Mouse (Mus musculus) lung, postnatal 25 days (tissue): ENCODE results near the gene Gm17606.

Source experiments
- DNase-seq: peaks from one replicate; pipeline ENCODE4 v3.0.0; 2022; ENCODE audit warnings: low spot score

The Gm17606 gene

GRCm38 (mm10) chr14:54664477-54665222 lies 23.9 kb downstream of the Gm17606 start:
- DNase-seq: no peak

GRCm38 (mm10) chr14:54669381-54669780 lies 28.6 kb downstream of the Gm17606 start:
- peak; percentile 65 for DNase-seq

GRCm38 (mm10) chr14:54674317-54674716 lies 33.6 kb downstream of the Gm17606 start:
- DNase-seq: peak; percentile 44

GRCm38 (mm10) chr14:54676290-54676689 lies 35.5 kb downstream of the Gm17606 start:
- no peak for DNase-seq

- no peak for DNase-seq
These were observed 38.0 kb downstream of the Gm17606 start for GRCm38 (mm10) chr14:54678657-54679304.

- DNase-seq: no peak
These were observed 41.6 kb downstream of the Gm17606 start for GRCm38 (mm10) chr14:54682396-54682795.

GRCm38 (mm10) chr14:54685471-54685870 lies 44.7 kb downstream of the Gm17606 start:
- no peak for DNase-seq

- peak; percentile 77 for DNase-seq
These were observed 45.3 kb downstream of the Gm17606 start, which contains the start of gene 1700123O20Rik for GRCm38 (mm10) chr14:54686063-54686521. Gene 1700123O20Rik (plus strand): TSS chr14:54686216.

- DNase-seq: peak; percentile 100
These were observed 45.9 kb downstream of the Gm17606 start, which contains the start of gene Acin1 for GRCm38 (mm10) chr14:54686522-54687143. Gene Acin1 (minus strand): TSS chr14:54686931.

- no peak for DNase-seq
These were observed 46.5 kb downstream of the Gm17606 start for GRCm38 (mm10) chr14:54687251-54687650.

GRCm38 (mm10) chr14:54695042-54695441 lies 54.3 kb downstream of the Gm17606 start:
- DNase-seq: no peak

GRCm38 (mm10) chr14:54696752-54697151 lies 56.0 kb downstream of the Gm17606 start:
- DNase-seq: no peak
